Mouse (Mus musculus): ENCODE results near the gene Trpv2.

Gene Trpv2

GRCm38 (mm10) chr11:62555896-62556412 lies 18.3 kb upstream of the Trpv2 start:
- in situ Hi-C loops (cut with MboI; ENCODE audit: low pct_unique_long_range_greater_than_20kb in 1 of 2, low sequenced_read_pairs in 2 of 2, unreplicated experiment in 1 of 2): no loop called here

GRCm38 (mm10) chr11:62557205-62557604 lies 17.1 kb upstream of the Trpv2 start:
- in situ Hi-C loops (cut with MboI; ENCODE audit: low pct_unique_long_range_greater_than_20kb in 1 of 2, low sequenced_read_pairs in 2 of 2, unreplicated experiment in 1 of 2): no loop called here

GRCm38 (mm10) chr11:62558152-62558551 lies 16.1 kb upstream of the Trpv2 start:
- in situ Hi-C loops (cut with MboI; ENCODE audit: low pct_unique_long_range_greater_than_20kb in 1 of 2, low sequenced_read_pairs in 2 of 2, unreplicated experiment in 1 of 2): no loop called here

- in situ Hi-C loops (cut with MboI; ENCODE audit: low pct_unique_long_range_greater_than_20kb in 1 of 2, low sequenced_read_pairs in 2 of 2, unreplicated experiment in 1 of 2): no loop called here
Measured at GRCm38 (mm10) chr11:62558961-62559646, 15.2 kb upstream of the Trpv2 start.

- in situ Hi-C loops (cut with MboI; ENCODE audit: low pct_unique_long_range_greater_than_20kb in 1 of 2, low sequenced_read_pairs in 2 of 2, unreplicated experiment in 1 of 2): no loop called here
Measured at GRCm38 (mm10) chr11:62560463-62561016, 13.7 kb upstream of the Trpv2 start.

- in situ Hi-C loops (cut with MboI; ENCODE audit: low pct_unique_long_range_greater_than_20kb in 1 of 2, low sequenced_read_pairs in 2 of 2, unreplicated experiment in 1 of 2): no loop called here
Measured at GRCm38 (mm10) chr11:62563590-62563989, 10.7 kb upstream of the Trpv2 start.

- in situ Hi-C loops (cut with MboI; ENCODE audit: low pct_unique_long_range_greater_than_20kb in 1 of 2, low sequenced_read_pairs in 2 of 2, unreplicated experiment in 1 of 2): no loop called here
Measured at GRCm38 (mm10) chr11:62565747-62566146, 8.5 kb upstream of the Trpv2 start.

GRCm38 (mm10) chr11:62566211-62566610 lies 8.1 kb upstream of the Trpv2 start:
- in situ Hi-C loops (cut with MboI; ENCODE audit: low pct_unique_long_range_greater_than_20kb in 1 of 2, low sequenced_read_pairs in 2 of 2, unreplicated experiment in 1 of 2): no loop called here

- in situ Hi-C loops (cut with MboI; ENCODE audit: low pct_unique_long_range_greater_than_20kb in 1 of 2, low sequenced_read_pairs in 2 of 2, unreplicated experiment in 1 of 2): no loop called here
Measured at GRCm38 (mm10) chr11:62568300-62568699, 6.0 kb upstream of the Trpv2 start.

GRCm38 (mm10) chr11:62574703-62575085 lies 408 bp downstream of the Trpv2 start:
- in situ Hi-C loops (cut with MboI; ENCODE audit: low pct_unique_long_range_greater_than_20kb in 1 of 2, low sequenced_read_pairs in 2 of 2, unreplicated experiment in 1 of 2): no loop called here

- in situ Hi-C loops (cut with MboI; ENCODE audit: low pct_unique_long_range_greater_than_20kb in 1 of 2, low sequenced_read_pairs in 2 of 2, unreplicated experiment in 1 of 2): no loop called here
Measured at GRCm38 (mm10) chr11:62575297-62575658, 992 bp downstream of the Trpv2 start.

GRCm38 (mm10) chr11:62575659-62576438 lies 1.6 kb downstream of the Trpv2 start:
- in situ Hi-C loops (cut with MboI; ENCODE audit: low pct_unique_long_range_greater_than_20kb in 1 of 2, low sequenced_read_pairs in 2 of 2, unreplicated experiment in 1 of 2): no loop called here

- in situ Hi-C loops (cut with MboI; ENCODE audit: low pct_unique_long_range_greater_than_20kb in 1 of 2, low sequenced_read_pairs in 2 of 2, unreplicated experiment in 1 of 2): no loop called here
Measured at GRCm38 (mm10) chr11:62576530-62577152, 2.4 kb downstream of the Trpv2 start.

- in situ Hi-C loops (cut with MboI; ENCODE audit: low pct_unique_long_range_greater_than_20kb in 1 of 2, low sequenced_read_pairs in 2 of 2, unreplicated experiment in 1 of 2): no loop called here
Measured at GRCm38 (mm10) chr11:62583031-62583430, 8.7 kb downstream of the Trpv2 start.

- in situ Hi-C loops (cut with MboI; ENCODE audit: low pct_unique_long_range_greater_than_20kb in 1 of 2, low sequenced_read_pairs in 2 of 2, unreplicated experiment in 1 of 2): no loop called here
Measured at GRCm38 (mm10) chr11:62584671-62585206, 10.5 kb downstream of the Trpv2 start.

- in situ Hi-C loops (cut with MboI; ENCODE audit: low pct_unique_long_range_greater_than_20kb in 1 of 2, low sequenced_read_pairs in 2 of 2, unreplicated experiment in 1 of 2): no loop called here
Measured at GRCm38 (mm10) chr11:62587034-62587433, 12.7 kb downstream of the Trpv2 start.

- in situ Hi-C loops (cut with MboI; ENCODE audit: low pct_unique_long_range_greater_than_20kb in 1 of 2, low sequenced_read_pairs in 2 of 2, unreplicated experiment in 1 of 2): no loop called here
Measured at GRCm38 (mm10) chr11:62589391-62589790, 15.1 kb downstream of the Trpv2 start.

- in situ Hi-C loops (cut with MboI; ENCODE audit: low pct_unique_long_range_greater_than_20kb in 1 of 2, low sequenced_read_pairs in 2 of 2, unreplicated experiment in 1 of 2): no loop called here
Measured at GRCm38 (mm10) chr11:62591026-62591425, 16.7 kb downstream of the Trpv2 start.

Data from mouse embryonic stem cell (cell line).